Mouse (Mus musculus) layer of hippocampus, postnatal 25 days (tissue): ENCODE results near the gene Selenbp1. TPM values are rescaled to one million over a fixed set of nuclear protein-coding genes. Genes with fewer than 3 reads are reported as not detected.
"Not testable (repeated sequence)": the region's sequence is repeated elsewhere in the genome, so short reads cannot be mapped to it uniquely, and the experiment has no call there.

Experiments
- DNase-seq, 2 experiments: peaks; one replicate each; pipeline ENCODE4 v3.0.0; 2022; ENCODE audit warnings: mixed read lengths in 2 of 2, low spot score in 1 of 2; ENCODE audit errors: extremely low spot score in 1 of 2
- total RNA-seq, 2 experiments: library from RNA; stranded (reverse); gene quantifications; 2 replicates each; pipeline ENCODE4 v1.2.3; 2021

The Selenbp1 gene
- total RNA-seq, 2 experiments from 2014 or later, result 10.3 to 10.6 TPM

- DNase-seq, result not testable (repeated sequence)
Observed at GRCm38 (mm10) chr3:94931427-94932082, 1.3 kb upstream of the Selenbp1 start.

GRCm38 (mm10) chr3:94932279-94932678 lies 577 bp upstream of the Selenbp1 start:
- DNase-seq, result not testable (repeated sequence)

GRCm38 (mm10) chr3:94933604-94934003 lies 748 bp downstream of the Selenbp1 start:
- DNase-seq, result not testable (repeated sequence)

GRCm38 (mm10) chr3:94934564-94934963 lies 1.7 kb downstream of the Selenbp1 start:
- not testable (repeated sequence) for DNase-seq

GRCm38 (mm10) chr3:94935332-94935731 lies 2.5 kb downstream of the Selenbp1 start:
- DNase-seq, result not testable (repeated sequence)

- DNase-seq, result not testable (repeated sequence)
Observed at GRCm38 (mm10) chr3:94936147-94936546, 3.3 kb downstream of the Selenbp1 start.

- DNase-seq, result not testable (repeated sequence)
Observed at GRCm38 (mm10) chr3:94937194-94937593, 4.3 kb downstream of the Selenbp1 start.

GRCm38 (mm10) chr3:94940033-94940432 lies 7.2 kb downstream of the Selenbp1 start:
- DNase-seq, result not testable (repeated sequence)

GRCm38 (mm10) chr3:94942211-94942967 lies 9.5 kb downstream of the Selenbp1 start:
- DNase-seq, result not testable (repeated sequence)

GRCm38 (mm10) chr3:94943706-94944105 lies 10.8 kb downstream of the Selenbp1 start:
- not testable (repeated sequence) for DNase-seq

GRCm38 (mm10) chr3:94948066-94948614 lies 15.3 kb downstream of the Selenbp1 start:
- DNase-seq, result no peak

- DNase-seq, result no peak
Observed at GRCm38 (mm10) chr3:94949645-94950044, 16.8 kb downstream of the Selenbp1 start.

- no peak for DNase-seq
Observed at GRCm38 (mm10) chr3:94952806-94953205, 19.9 kb downstream of the Selenbp1 start.

GRCm38 (mm10) chr3:94953384-94953763 lies 20.5 kb downstream of the Selenbp1 start:
- DNase-seq, result no peak

GRCm38 (mm10) chr3:94953764-94954616 lies 21.1 kb downstream of the Selenbp1 start, which contains the start of gene Rfx5:
Gene Rfx5 (plus strand): TSS chr3:94954075.
- DNase-seq, result peak; percentile 77

- DNase-seq, result no peak
Observed at GRCm38 (mm10) chr3:94958295-94958694, 25.4 kb downstream of the Selenbp1 start.

GRCm38 (mm10) chr3:94959871-94960270 lies 27.0 kb downstream of the Selenbp1 start:
- DNase-seq, result no peak

GRCm38 (mm10) chr3:94960322-94960721 lies 27.5 kb downstream of the Selenbp1 start:
- DNase-seq, result no peak

GRCm38 (mm10) chr3:94964989-94965388 lies 32.1 kb downstream of the Selenbp1 start:
- no peak for DNase-seq

GRCm38 (mm10) chr3:94965878-94966277 lies 33.0 kb downstream of the Selenbp1 start:
- no peak for DNase-seq
